Mouse (Mus musculus): ENCODE results near the gene Elmo2.

DNA sequence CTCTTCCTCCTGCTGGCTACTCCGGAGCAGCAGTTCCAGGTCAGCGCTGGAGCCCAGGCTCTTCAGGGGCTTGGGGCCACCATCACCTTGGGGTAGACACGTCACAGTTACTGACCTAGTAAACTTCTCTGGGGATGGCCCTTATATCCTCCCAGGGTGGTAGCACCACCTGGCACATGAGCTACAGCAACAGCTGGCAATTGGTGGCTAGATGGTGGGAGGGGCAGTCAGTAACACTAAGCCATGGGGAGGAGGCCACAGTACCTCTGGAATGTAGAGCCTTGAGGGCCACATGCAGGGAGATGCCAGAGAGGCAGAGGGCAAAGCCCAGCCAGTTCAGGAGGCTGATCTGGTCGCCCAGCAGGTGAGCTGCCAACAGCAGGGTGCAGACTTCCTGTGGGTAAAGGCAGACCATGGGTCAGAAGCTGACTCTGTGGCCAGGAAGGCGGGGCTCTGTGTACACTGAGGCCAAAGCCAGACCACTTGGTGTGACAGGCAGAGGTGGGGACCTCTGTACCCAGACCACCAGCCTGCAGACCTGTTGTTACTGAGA is 49.0 kb downstream of the Elmo2 start:
- no peak for TF ChIP-seq POLR2A (IDR thresholded peaks at IDR 0.05; ENCODE audit: borderline replicate concordance, low read depth, low read length)
- no peak for TF ChIP-seq CTCF (IDR thresholded peaks at IDR 0.05; ENCODE audit: low read depth, low read length)
